Mouse (Mus musculus): ENCODE measurements around the gene Maml3.

The Maml3 gene

GRCm38 (mm10) chr3:51953927-51954326 is 150.9 kb downstream of the Maml3 start:
- in situ Hi-C loops (cut with MboI) = no loop called here

- in situ Hi-C loops (cut with MboI) = no loop called here
These were observed 151.9 kb downstream of the Maml3 start for GRCm38 (mm10) chr3:51952728-51953623.

- in situ Hi-C loops (cut with MboI) = no loop called here
These were observed 152.6 kb downstream of the Maml3 start for GRCm38 (mm10) chr3:51952267-51952666.

GRCm38 (mm10) chr3:51949651-51950050 is 155.2 kb downstream of the Maml3 start:
- in situ Hi-C loops (cut with MboI) = no loop called here

GRCm38 (mm10) chr3:51947168-51947567 is 157.7 kb downstream of the Maml3 start:
- in situ Hi-C loops (cut with MboI) = no loop called here

GRCm38 (mm10) chr3:51943642-51944041 is 161.2 kb downstream of the Maml3 start:
- in situ Hi-C loops (cut with MboI) = no loop called here

GRCm38 (mm10) chr3:51941781-51942180 is 163.1 kb downstream of the Maml3 start:
- in situ Hi-C loops (cut with MboI) = no loop called here

- in situ Hi-C loops (cut with MboI) = no loop called here
These were observed 165.0 kb downstream of the Maml3 start for GRCm38 (mm10) chr3:51939864-51940263.

- in situ Hi-C loops (cut with MboI) = no loop called here
These were observed 165.8 kb downstream of the Maml3 start for GRCm38 (mm10) chr3:51939054-51939453.

GRCm38 (mm10) chr3:51937176-51937575 is 167.7 kb downstream of the Maml3 start:
- in situ Hi-C loops (cut with MboI) = no loop called here

GRCm38 (mm10) chr3:51934531-51935485 is 170.1 kb downstream of the Maml3 start:
- in situ Hi-C loops (cut with MboI) = no loop called here

- in situ Hi-C loops (cut with MboI) = no loop called here
These were observed 176.7 kb downstream of the Maml3 start for GRCm38 (mm10) chr3:51928188-51928587.

GRCm38 (mm10) chr3:51927591-51927990 is 177.3 kb downstream of the Maml3 start:
- in situ Hi-C loops (cut with MboI) = no loop called here

- in situ Hi-C loops (cut with MboI) = no loop called here
These were observed 177.8 kb downstream of the Maml3 start for GRCm38 (mm10) chr3:51927043-51927442.

GRCm38 (mm10) chr3:51925758-51926157 is 179.1 kb downstream of the Maml3 start:
- in situ Hi-C loops (cut with MboI) = no loop called here

- in situ Hi-C loops (cut with MboI) = no loop called here
These were observed 180.2 kb downstream of the Maml3 start for GRCm38 (mm10) chr3:51924636-51925035.

- in situ Hi-C loops (cut with MboI) = no loop called here
These were observed 181.1 kb downstream of the Maml3 start for GRCm38 (mm10) chr3:51923800-51924199.

GRCm38 (mm10) chr3:51916902-51917301 is 188.0 kb downstream of the Maml3 start:
- in situ Hi-C loops (cut with MboI) = no loop called here

GRCm38 (mm10) chr3:51916060-51916870 is 188.6 kb downstream of the Maml3 start:
- in situ Hi-C loops (cut with MboI) = no loop called here

GRCm38 (mm10) chr3:51915415-51915814 is 189.5 kb downstream of the Maml3 start:
- in situ Hi-C loops (cut with MboI) = no loop called here

GRCm38 (mm10) chr3:51914900-51915299 is 190.0 kb downstream of the Maml3 start:
- in situ Hi-C loops (cut with MboI) = no loop called here

- in situ Hi-C loops (cut with MboI) = no loop called here
These were observed 191.4 kb downstream of the Maml3 start for GRCm38 (mm10) chr3:51913498-51913897.

Data from mature B cell (primary cell).